Mouse (Mus musculus) liver, adult 2 months (tissue): Measurements from ENCODE around the gene Rps26. TPM values are rescaled to one million over a fixed set of nuclear protein-coding genes. Genes with fewer than 3 reads are reported as not detected.

ENCODE experiments used
- DNase-seq: peaks from one replicate; pipeline ENCODE4 v3.0.0-alpha.2; 2011; ENCODE audit warnings: low read depth, low spot score; ENCODE audit errors: extremely low read depth
- H3K27ac ChIP-seq: fragments of 200-500 bp; replicated peaks from 2 replicates; pipeline ENCODE4 v1.5.1; 2012; ENCODE audit warnings: low read depth, mild to moderate bottlenecking, control low read depth, inconsistent platforms, low read length; ENCODE audit not compliant: insufficient read depth
- H3K27me3 ChIP-seq: fragments of 200-500 bp; 2 replicates; pipeline ENCODE4 v1.6.1; 2012; ENCODE audit warnings: mild to moderate bottlenecking, moderate library complexity, low read length, inconsistent platforms; ENCODE audit not compliant: control insufficient read depth, insufficient read depth
- H3K36me3 ChIP-seq: fragments of 200-500 bp; 2 replicates; pipeline ENCODE4 v1.6.1; 2012; ENCODE audit warnings: low read length, inconsistent platforms; ENCODE audit not compliant: control insufficient read depth, insufficient read depth
- H3K4me1 ChIP-seq: fragments of 200-500 bp; 2 replicates; pipeline ENCODE4 v1.6.1; 2011; ENCODE audit warnings: low read length; ENCODE audit not compliant: control insufficient read depth, insufficient read depth
- H3K4me3 ChIP-seq: fragments of 200-500 bp; 2 replicates; pipeline ENCODE4 v1.5.1; 2011; ENCODE audit warnings: low read depth, mild to moderate bottlenecking, control low read depth, low read length, moderate library complexity; ENCODE audit not compliant: insufficient read depth
- H3K79me2 ChIP-seq: fragments of 200-500 bp; 2 replicates; pipeline ENCODE4 v1.6.1; 2012; ENCODE audit warnings: inconsistent platforms, mild to moderate bottlenecking, low read length, moderate library complexity; ENCODE audit not compliant: control insufficient read depth, insufficient read depth
- H3K9ac ChIP-seq: fragments of 200-500 bp; 2 replicates; pipeline ENCODE4 v1.6.1; 2012; ENCODE audit warnings: low read depth, mild to moderate bottlenecking, control low read depth, inconsistent platforms, low read length
- CTCF ChIP-seq: fragments of 200-500 bp; IDR thresholded peaks from 2 replicates; pipeline ENCODE4 v1.5.1; 2011; ENCODE audit warnings: low read depth, low read length, control low read depth
- POLR2A ChIP-seq: fragments of 200-500 bp; IDR thresholded peaks from 2 replicates; pipeline ENCODE4 v1.6.1; 2011; ENCODE audit warnings: low read length, control low read depth; ENCODE audit not compliant: insufficient read depth; ENCODE audit errors: extremely low read depth
- WGBS: fragments of 180-500 bp; shearing (Covaris S2); methylation state at CpG from one replicate; pipeline ENCODE4 v1.1.7; 2018; 5-methylcytosine and 5-hydroxymethylcytosine counted together
- polyA plus RNA-seq: library from polyadenylated mRNA; depleted of rRNA; stranded (reverse); fragments of >200 nt; gene quantifications from 2 replicates; pipeline ENCODE4 v1.2.3, GENCODE M21; 2012; rRNA removed
- total RNA-seq: library from RNA; depleted of rRNA; stranded (reverse); fragments of >200 nt; gene quantifications from 2 replicates; pipeline ENCODE4 v1.2.3, GENCODE M21; 2014; rRNA removed

Gene Rps26
- total RNA-seq (234 and 279 TPM in 2 replicates), polyA plus RNA-seq (425 and 439 TPM in 2 replicates)

- H3K4me3 ChIP-seq, result peak within 1 kb of the TSS; percentile 97
- H3K4me1 ChIP-seq, result peaks cover 6% of the 10 kb centered on the region
- DNase-seq, result peak; percentile 100
- TF ChIP-seq CTCF (no peak), POLR2A (peak; percentile 78)
- peaks cover 13% of the 10 kb centered on the region for H3K36me3 ChIP-seq
- no peaks in the 10 kb centered on the region for H3K27me3 ChIP-seq
- H3K27ac ChIP-seq, result peak within 1 kb of the TSS; percentile 80
- H3K79me2 ChIP-seq, result peaks cover 6% of the 10 kb centered on the region; the same call in 1 of the 2 replicates
- WGBS, result 2% methylated on average over 40 of the region's 40 CpGs
- H3K9ac ChIP-seq, result peak within 1 kb of the TSS; percentile 95
These were observed at the start of gene Rps26 for GRCm38 (mm10) chr10:128626311-128627310. Gene Rps26 (minus strand): TSS chr10:128626747.

- Histone ChIP-seq H3K4me3 (peak overlapping the region; percentile 73), H3K27me3 (no peaks in the 10 kb centered on the region), H3K9ac (peak overlapping the region; percentile 75), H3K79me2 (no peaks in the 10 kb centered on the region), H3K27ac (peak overlapping the region; percentile 89), H3K4me1 (peaks cover 3% of the 10 kb centered on the region), H3K36me3 (peaks cover 12% of the 10 kb centered on the region)
- TF ChIP-seq CTCF, result peak; percentile 50; the same call in 1 of the 2 replicates
- TF ChIP-seq POLR2A, result no peak
- DNase-seq, result peak; percentile 68
- under 1% methylated on average over 9 of the region's 9 CpGs for WGBS
These were observed 48.0 kb upstream of the Rps26 start for GRCm38 (mm10) chr10:128674469-128675008.

DNA sequence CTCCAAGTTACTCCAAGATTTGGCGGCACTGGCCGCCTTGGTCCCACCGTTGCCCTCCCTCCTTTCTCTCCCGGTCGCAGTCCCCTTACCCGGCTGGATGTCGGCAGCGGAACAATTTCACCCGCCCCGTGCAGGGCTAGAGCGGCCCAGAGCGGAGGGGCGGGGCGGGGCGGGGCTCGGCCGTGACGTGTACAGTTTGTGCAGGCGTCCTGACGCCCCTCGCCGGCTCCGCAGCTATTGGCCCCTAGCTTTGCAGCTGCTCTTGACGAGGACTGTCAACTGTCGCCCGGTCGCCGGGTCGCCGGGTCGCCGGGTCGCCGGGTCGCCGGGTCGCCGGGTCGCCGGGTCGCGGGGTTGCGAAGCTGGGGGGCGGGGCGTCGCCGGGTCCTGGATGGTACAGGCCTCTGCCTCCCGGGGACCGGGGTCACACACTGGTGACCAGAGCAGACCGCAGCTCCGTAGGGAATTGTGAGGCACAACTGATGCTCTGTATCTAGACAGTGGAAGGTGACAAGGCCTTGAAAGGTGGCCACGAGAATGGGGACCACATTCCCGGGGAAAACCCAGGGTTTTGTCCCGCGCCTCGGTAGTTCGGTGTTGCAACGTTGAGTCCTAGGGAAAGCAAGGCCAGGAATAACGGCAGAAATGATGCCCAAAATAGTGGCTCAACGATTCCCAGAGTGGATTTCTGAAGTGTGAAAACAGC is 47.4 kb upstream of the Rps26 start, which contains the start of gene Suox:
TSS of gene Suox (minus strand) at position 311 of the 706 bp plus-strand sequence.
- H3K9ac ChIP-seq, result peak within 1 kb of the TSS; percentile 75
- TF ChIP-seq CTCF, result no peak
- peak; percentile 81 for TF ChIP-seq POLR2A

DNA sequence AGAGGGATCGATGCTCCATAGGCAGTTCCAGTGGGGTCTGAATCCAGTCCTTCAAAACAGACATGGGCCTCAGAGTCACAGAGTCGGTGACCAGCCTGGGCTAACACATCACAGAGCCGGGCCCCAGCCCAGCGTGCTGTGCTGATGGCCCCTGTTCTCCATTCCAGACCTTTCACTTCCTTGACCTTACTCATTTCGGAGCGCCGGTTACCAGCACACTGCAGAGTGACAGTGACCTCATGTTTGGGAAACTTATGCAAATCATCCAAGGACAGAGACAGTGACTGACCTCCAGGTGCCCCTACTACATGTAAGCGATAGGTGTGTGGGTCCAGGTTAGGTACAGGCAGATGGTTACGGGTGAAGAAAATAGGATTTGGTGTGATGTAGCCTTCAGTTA is 44.6 kb upstream of the Rps26 start:
- DNase-seq, result no peak
- 96% methylated on average over 9 of the region's 9 CpGs for WGBS

More for the DNA sequence above, 47.4 kb upstream of the Rps26 start, which contains the start of gene Suox:
- H3K27ac ChIP-seq, result peak within 1 kb of the TSS; percentile 89
- DNase-seq, result peak; percentile 82
- H3K4me3 ChIP-seq, result peak within 1 kb of the TSS; percentile 73
- no peaks in the 10 kb centered on the region for H3K27me3 ChIP-seq
- no peaks in the 10 kb centered on the region for H3K79me2 ChIP-seq
- peaks cover 12% of the 10 kb centered on the region for H3K36me3 ChIP-seq
- under 1% methylated on average over 59 of the region's 60 CpGs for WGBS
- peaks cover 5% of the 10 kb centered on the region for H3K4me1 ChIP-seq

More for the DNA sequence above, 44.6 kb upstream of the Rps26 start:
- TF ChIP-seq POLR2A (no peak), CTCF (no peak)
- Histone ChIP-seq H3K27ac (no peak overlapping the region), H3K4me1 (peaks cover 5% of the 10 kb centered on the region), H3K36me3 (peaks cover 12% of the 10 kb centered on the region), H3K27me3 (no peaks in the 10 kb centered on the region), H3K79me2 (no peaks in the 10 kb centered on the region), H3K9ac (no peak overlapping the region), H3K4me3 (no peak overlapping the region)
